Mouse (Mus musculus) thymus, adult 2 months (tissue): Measurements from ENCODE around the gene Samd5. TPM values are rescaled to one million over a fixed set of nuclear protein-coding genes. Genes with fewer than 3 reads are reported as not detected.

Experiments used
- DNase-seq: peaks from one replicate; pipeline ENCODE4 v3.0.0; 2021
- H3K27ac ChIP-seq: fragments of 200-500 bp; 2 replicates; pipeline ENCODE4 v1.5.1; 2012; ENCODE audit warnings: low read length, control low read depth; ENCODE audit not compliant: control insufficient read depth, insufficient read depth
- H3K27me3 ChIP-seq: fragments of 200-500 bp; 2 replicates; pipeline ENCODE4 v1.6.1; 2012; ENCODE audit warnings: mild to moderate bottlenecking, low read length, moderate library complexity, mixed read lengths; ENCODE audit not compliant: control insufficient read depth, insufficient read depth
- H3K36me3 ChIP-seq: fragments of 200-500 bp; 2 replicates; pipeline ENCODE4 v1.6.1; 2012; ENCODE audit warnings: mild to moderate bottlenecking, low read length, moderate library complexity; ENCODE audit not compliant: control insufficient read depth, insufficient read depth
- H3K4me1 ChIP-seq: fragments of 200-500 bp; replicated peaks from 2 replicates; pipeline ENCODE4 v1.6.1; 2012; ENCODE audit warnings: low read length; ENCODE audit not compliant: control insufficient read depth, insufficient read depth
- H3K4me3 ChIP-seq: fragments of 200-500 bp; 2 replicates; pipeline ENCODE4 v1.5.1; 2012; ENCODE audit warnings: mild to moderate bottlenecking, low read length, control low read depth, moderate library complexity; ENCODE audit not compliant: control insufficient read depth, insufficient read depth
- CTCF ChIP-seq: fragments of 200-500 bp; IDR thresholded peaks from 2 replicates; pipeline ENCODE4 v1.5.1; 2012; ENCODE audit warnings: mild to moderate bottlenecking, control low read depth, low read length, moderate library complexity, borderline replicate concordance; ENCODE audit not compliant: control insufficient read depth, poor library complexity, insufficient read depth; ENCODE audit errors: extremely low read depth
- POLR2A ChIP-seq: fragments of 200-500 bp; IDR thresholded peaks from 2 replicates; pipeline ENCODE4 v1.6.1; 2012; ENCODE audit warnings: mild to moderate bottlenecking, low read length, control low read depth, moderate library complexity; ENCODE audit not compliant: control insufficient read depth, poor library complexity, insufficient read depth; ENCODE audit errors: extremely low read depth
- WGBS: fragments of 180-500 bp; shearing (Covaris S2); methylation state at CpG from one replicate; pipeline ENCODE4 v1.1.7; 2018; 5-methylcytosine and 5-hydroxymethylcytosine counted together
- polyA plus RNA-seq: library from polyadenylated mRNA; depleted of rRNA; stranded (reverse); fragments of >200 nt; gene quantifications from 2 replicates; pipeline ENCODE4 v1.2.3, GENCODE M21; 2012

Samd5 gene
- polyA plus RNA-seq, 1 experiment, result 1.3 TPM

DNA sequence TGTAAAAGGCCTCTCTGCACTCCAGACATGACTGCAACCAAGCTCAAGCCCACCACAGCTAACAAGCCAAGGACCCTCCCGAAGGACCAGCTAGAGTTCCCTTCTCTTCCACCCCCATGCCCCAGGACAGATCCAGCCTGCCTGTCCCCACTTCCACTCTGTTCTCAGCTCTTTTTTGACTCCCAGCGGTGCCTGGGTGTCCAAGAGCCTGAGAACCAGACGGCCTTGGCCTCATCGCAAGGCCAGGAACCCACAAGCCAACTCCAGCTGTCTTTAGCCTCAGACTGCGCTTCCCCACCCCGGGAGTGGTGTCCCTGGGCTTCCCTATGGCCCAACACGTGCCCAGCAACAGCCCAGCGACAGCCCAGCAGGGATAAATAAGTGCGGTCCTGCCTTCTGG, 23.1 kb upstream of the Samd5 start:
- DNase-seq, result no peak
- Histone ChIP-seq H3K4me3 (no peak overlapping the region), H3K27ac (no peak overlapping the region), H3K4me1 (no peaks in the 10 kb centered on the region), H3K27me3 (no peaks in the 10 kb centered on the region), H3K36me3 (no peaks in the 10 kb centered on the region)
- 92% methylated on average over 9 of the region's 9 CpGs for WGBS
- TF ChIP-seq CTCF, result no peak
- no peak for TF ChIP-seq POLR2A

DNA sequence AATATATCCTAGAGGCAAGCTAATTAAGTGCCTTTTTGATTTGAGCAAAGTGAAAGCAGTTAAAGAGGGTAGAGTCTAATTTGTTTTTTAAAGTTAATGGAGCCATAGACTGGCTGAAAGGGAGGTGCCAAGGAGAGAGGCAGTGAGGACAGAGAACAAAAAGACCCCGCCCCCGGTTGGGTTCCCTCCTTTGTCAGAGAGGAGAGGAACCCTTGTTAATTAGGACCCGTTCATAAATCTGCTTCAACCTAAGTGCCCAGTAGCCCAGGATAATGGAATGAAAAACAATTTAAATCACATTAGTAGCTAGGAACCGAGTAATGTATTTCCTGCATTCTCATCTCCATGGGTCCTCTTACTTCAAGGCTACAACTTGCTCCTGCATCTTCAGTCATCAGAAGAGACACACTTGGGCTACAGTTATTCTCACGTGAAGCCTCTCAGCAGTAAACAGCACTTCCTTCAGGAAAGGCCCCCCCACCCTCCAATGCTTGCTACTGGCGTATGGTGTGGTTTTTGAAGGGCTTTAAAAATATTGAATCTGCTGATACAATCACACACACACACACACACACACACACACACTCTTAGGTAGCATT, 21.6 kb upstream of the Samd5 start:
- H3K27me3 ChIP-seq, result no peaks in the 10 kb centered on the region
- no peak for DNase-seq
- H3K27ac ChIP-seq, result no peak overlapping the region
- no peaks in the 10 kb centered on the region for H3K4me1 ChIP-seq
- 58% methylated on average over 6 of the region's 6 CpGs for WGBS
- no peak overlapping the region for H3K4me3 ChIP-seq
- TF ChIP-seq CTCF, result no peak
- no peak for TF ChIP-seq POLR2A
- H3K36me3 ChIP-seq, result no peaks in the 10 kb centered on the region

DNA sequence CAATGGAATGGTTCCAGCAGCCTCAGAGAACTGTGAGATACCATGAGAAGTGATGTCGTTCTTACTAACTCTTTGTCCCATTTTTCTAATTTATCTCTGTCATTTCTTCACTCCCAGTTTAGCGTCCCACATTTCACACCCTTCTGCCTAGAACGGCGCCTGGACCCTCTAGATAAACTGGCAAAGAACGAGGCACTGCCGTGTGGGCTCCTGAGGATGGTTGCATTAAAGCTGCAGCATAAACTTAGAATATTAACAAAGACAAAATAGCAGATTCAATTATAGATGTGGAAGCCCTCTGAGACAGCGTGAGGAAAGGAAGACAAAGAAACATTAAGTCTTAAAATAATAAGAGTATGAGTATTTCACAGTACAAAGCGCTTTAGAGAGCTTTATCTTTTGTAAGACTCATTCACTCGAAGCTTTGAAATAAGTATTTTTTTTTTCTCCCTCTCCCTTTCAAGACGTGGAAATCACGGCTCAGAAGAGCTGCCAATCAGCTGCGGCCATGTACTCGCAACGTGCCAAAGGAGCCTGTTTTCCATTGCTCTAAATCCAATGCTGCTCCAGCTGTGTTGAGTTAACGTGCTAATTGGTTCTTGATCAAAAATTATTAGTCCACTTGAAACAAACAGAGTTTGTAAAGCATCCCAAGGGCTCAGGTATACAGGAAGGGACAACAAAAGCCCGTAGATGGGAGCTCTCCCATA, 19.1 kb upstream of the Samd5 start:
- 91% methylated on average over 16 of the region's 16 CpGs for WGBS
- Histone ChIP-seq H3K27ac (no peak overlapping the region), H3K27me3 (no peaks in the 10 kb centered on the region), H3K36me3 (no peaks in the 10 kb centered on the region), H3K4me1 (no peaks in the 10 kb centered on the region), H3K4me3 (no peak overlapping the region)
- DNase-seq, result no peak
- no peak for TF ChIP-seq CTCF
- TF ChIP-seq POLR2A, result no peak

DNA sequence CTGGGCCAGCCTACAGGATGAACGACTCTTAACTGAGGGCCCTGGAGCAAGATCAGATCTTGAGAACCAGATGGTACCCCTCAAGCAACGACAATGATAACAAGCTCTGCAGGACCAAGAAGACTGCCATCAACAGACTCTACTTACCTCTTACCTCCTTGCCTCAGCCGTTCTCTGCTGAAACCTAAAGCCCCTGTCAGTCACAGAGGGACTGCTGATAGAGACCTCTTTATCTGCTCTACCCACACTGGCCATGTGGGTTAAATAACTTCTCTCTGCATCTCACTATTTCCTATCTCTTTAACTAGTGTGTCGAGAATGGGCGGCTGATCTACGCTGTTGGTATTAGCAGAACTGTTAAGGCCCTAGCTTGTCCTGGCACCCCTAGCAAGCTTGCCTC, 5.9 kb upstream of the Samd5 start:
- 91% methylated on average over 6 of the region's 6 CpGs for WGBS
- no peak overlapping the region for H3K27ac ChIP-seq
- no peak for DNase-seq
- TF ChIP-seq CTCF (no peak), POLR2A (no peak)
- no peaks in the 10 kb centered on the region for H3K4me1 ChIP-seq
- no peak overlapping the region for H3K4me3 ChIP-seq
- no peaks in the 10 kb centered on the region for H3K27me3 ChIP-seq
- H3K36me3 ChIP-seq, result no peaks in the 10 kb centered on the region

DNA sequence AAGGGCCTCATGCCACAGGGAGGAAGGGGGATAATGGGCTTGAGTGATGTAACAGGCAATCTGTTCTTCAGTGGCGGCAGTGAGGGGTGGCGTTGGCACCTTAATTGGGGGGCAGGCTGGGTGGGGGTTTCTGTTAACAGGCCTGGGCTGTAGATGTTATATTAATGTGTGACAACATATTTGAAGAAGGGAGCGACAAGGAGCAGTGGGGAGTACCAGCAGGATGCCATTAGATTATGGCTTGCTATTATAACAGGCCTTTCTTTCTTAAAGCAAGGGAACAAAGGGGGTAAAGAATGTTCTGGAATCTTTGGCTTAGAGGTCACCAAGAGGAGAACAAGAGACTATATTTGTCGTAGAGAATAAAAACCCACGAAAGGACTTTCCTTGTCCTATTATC, 4.9 kb upstream of the Samd5 start:
- no peaks in the 10 kb centered on the region for H3K36me3 ChIP-seq
- TF ChIP-seq CTCF, result no peak
- TF ChIP-seq POLR2A, result no peak
- H3K27me3 ChIP-seq, result no peaks in the 10 kb centered on the region; the same call in 1 of the 2 replicates
- DNase-seq, result no peak
- H3K4me1 ChIP-seq, result no peaks in the 10 kb centered on the region
- H3K27ac ChIP-seq, result no peak overlapping the region
- no peak overlapping the region for H3K4me3 ChIP-seq
- WGBS, result 94% methylated on average over 5 of the region's 5 CpGs

DNA sequence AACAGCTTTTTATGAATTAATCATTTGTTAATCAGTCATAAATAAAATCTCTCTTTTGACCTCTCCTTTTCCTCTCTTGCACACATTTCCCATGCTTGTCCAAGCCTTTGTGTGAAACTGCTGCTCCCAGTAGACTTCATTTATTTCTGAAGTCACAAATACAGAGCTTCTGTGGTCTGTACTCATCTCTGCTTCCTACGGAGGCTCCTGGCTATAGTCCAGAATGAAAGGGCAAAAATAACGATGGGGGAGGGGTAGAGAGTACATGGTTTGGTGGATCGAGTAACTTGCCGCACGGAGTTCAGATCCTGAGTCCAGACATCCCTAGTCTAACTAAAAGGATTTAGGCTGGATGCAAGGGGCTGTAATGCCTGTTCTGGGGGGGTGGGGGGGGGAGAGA, 3.1 kb upstream of the Samd5 start:
- H3K4me3 ChIP-seq, result no peak overlapping the region
- H3K4me1 ChIP-seq, result no peaks in the 10 kb centered on the region
- no peaks in the 10 kb centered on the region for H3K36me3 ChIP-seq
- 39% methylated on average over 5 of the region's 5 CpGs for WGBS
- TF ChIP-seq CTCF, result no peak
- TF ChIP-seq POLR2A, result no peak
- peaks cover 2% of the 10 kb centered on the region; the same call in 1 of the 2 replicates for H3K27me3 ChIP-seq
- no peak for DNase-seq
- H3K27ac ChIP-seq, result no peak overlapping the region
